Mouse (Mus musculus) midbrain, embryonic 16.5 days (tissue): ENCODE measurements at regions not wholly inside any gene's neighbourhood (a gene's known extent, or its start where the extent isn't known, plus 50 kb on each side); places are given as distances from the start of the nearest gene placed in this dataset.
A peak's percentile ranks its signal among the peaks of the same experiment; 100 is the strongest.

Experiments
- ATAC-seq: fragments of 200-750 bp; cut with Nextera tagmentation; 2 replicates; pipeline ENCODE4 v1.8.0; 2017; ENCODE audit warnings: moderate TSS enrichment
- H3K27ac ChIP-seq: fragments of 300-500 bp; sonication (generic); 2 replicates; pipeline ENCODE4 v1.5.1; 2014; ENCODE audit warnings: mild to moderate bottlenecking, low read length, mixed read lengths
- H3K27me3 ChIP-seq: fragments of 300-500 bp; sonication (generic); 2 replicates; pipeline ENCODE4 v1.6.1; 2014; ENCODE audit warnings: low read depth, low read length, mixed read lengths; ENCODE audit not compliant: control insufficient read depth, insufficient read depth
- H3K36me3 ChIP-seq: fragments of 300-500 bp; sonication (generic); 2 replicates; pipeline ENCODE4 v1.6.1; 2014; ENCODE audit warnings: mild to moderate bottlenecking, low read length, moderate library complexity, mixed read lengths; ENCODE audit not compliant: control insufficient read depth, insufficient read depth
- H3K4me1 ChIP-seq: fragments of 300-500 bp; sonication (generic); 2 replicates; pipeline ENCODE4 v1.6.1; 2014; ENCODE audit warnings: mild to moderate bottlenecking, low read length, mixed read lengths; ENCODE audit not compliant: control insufficient read depth, insufficient read depth
- H3K4me2 ChIP-seq: fragments of 300-500 bp; sonication (generic); 2 replicates; pipeline ENCODE4 v1.6.1; 2014; ENCODE audit warnings: mild to moderate bottlenecking, low read length, mixed read lengths
- H3K4me3 ChIP-seq: fragments of 300-500 bp; sonication (generic); 2 replicates; pipeline ENCODE4 v1.5.1; 2014; ENCODE audit warnings: low read depth, mild to moderate bottlenecking, low read length, moderate library complexity, mixed read lengths
- H3K9ac ChIP-seq: fragments of 300-500 bp; sonication (generic); 2 replicates; pipeline ENCODE4 v1.6.1; 2014; ENCODE audit warnings: low read depth, low read length, mixed read lengths
- H3K9me3 ChIP-seq: fragments of 300-500 bp; sonication (generic); replicated peaks from 2 replicates; pipeline ENCODE4 v1.6.1; 2014; ENCODE audit warnings: mild to moderate bottlenecking, low read length, mixed read lengths; ENCODE audit not compliant: control insufficient read depth, poor library complexity, severe bottlenecking
- WGBS: fragments of 180-500 bp; shearing (Covaris S2); extraction: QIAGEN DNeasy Blood & Tissue Kit; methylation state at CpG from one replicate; pipeline ENCODE4 v1.1.7; 2014; 5-methylcytosine and 5-hydroxymethylcytosine counted together

GRCm38 (mm10) chr3:52787964-52788760 is 228.9 kb downstream of the Cog6 start:
- no peak overlapping the region for H3K4me2 ChIP-seq
- H3K27ac ChIP-seq = no peak overlapping the region
- H3K4me3 ChIP-seq = no peak overlapping the region
- H3K9ac ChIP-seq = no peak overlapping the region
- WGBS = 94% methylated on average over 10 of the region's 10 CpGs
- no peaks in the 10 kb centered on the region for H3K9me3 ChIP-seq
- ATAC-seq = no peak
- no peaks in the 10 kb centered on the region for H3K27me3 ChIP-seq
- H3K4me1 ChIP-seq = peaks cover 2% of the 10 kb centered on the region; the same call in 1 of the 2 replicates
- H3K36me3 ChIP-seq = no peaks in the 10 kb centered on the region

DNA sequence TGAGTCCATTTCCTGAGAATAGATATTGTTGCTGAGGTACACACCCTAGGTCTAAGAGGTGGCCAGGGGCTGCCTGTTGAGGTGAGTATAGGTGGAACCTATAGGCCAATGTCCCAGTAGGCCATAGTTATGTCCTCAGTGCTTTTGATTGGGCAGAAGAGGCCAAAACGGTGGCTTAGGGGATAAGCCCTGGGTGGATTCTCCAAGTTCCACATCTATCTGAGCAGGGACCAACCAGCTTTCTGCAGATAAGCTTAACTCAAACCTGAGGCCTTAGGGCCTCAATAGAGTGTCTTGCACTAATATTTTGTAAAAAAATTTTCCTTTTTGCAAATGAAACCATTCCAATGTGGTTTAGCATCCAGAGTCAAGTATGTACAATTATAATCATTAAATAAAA is 231.4 kb downstream of the Cog6 start:
- peaks cover 2% of the 10 kb centered on the region; the same call in 1 of the 2 replicates for H3K4me1 ChIP-seq
- WGBS = 63% methylated on average over 1 of the region's 1 CpGs

DNA sequence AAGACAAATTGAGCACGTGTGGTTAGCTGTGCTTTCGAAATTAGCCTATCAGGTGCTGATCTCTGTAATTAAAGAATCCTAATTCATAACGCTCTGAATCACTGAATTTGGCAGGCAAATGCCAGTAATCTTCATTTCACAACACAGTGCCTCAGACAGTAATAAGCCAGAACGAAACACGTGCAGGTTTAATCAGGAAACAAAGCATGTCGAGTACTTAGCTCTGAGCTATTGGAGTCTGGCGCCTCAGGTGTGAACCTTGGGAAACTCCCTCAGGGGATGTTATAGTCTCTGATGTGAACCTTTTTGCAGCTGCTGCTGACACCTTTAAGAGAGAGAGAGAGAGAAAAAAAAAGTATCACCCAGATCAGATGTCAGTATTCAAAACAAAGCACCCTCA is 232.6 kb downstream of the Cog6 start:
- Histone ChIP-seq H3K36me3 (no peaks in the 10 kb centered on the region), H3K4me2 (no peak overlapping the region), H3K9me3 (no peaks in the 10 kb centered on the region), H3K4me1 (peaks cover 2% of the 10 kb centered on the region; the same call in 1 of the 2 replicates), H3K9ac (no peak overlapping the region), H3K27me3 (no peaks in the 10 kb centered on the region), H3K4me3 (no peak overlapping the region), H3K27ac (no peak overlapping the region)
- WGBS = 58% methylated on average over 7 of the region's 7 CpGs
- ATAC-seq = peak; percentile 56; the same call in 1 of the 2 replicates

More for the DNA sequence above, 231.4 kb downstream of the Cog6 start:
- H3K4me2 ChIP-seq = no peak overlapping the region
- no peaks in the 10 kb centered on the region for H3K9me3 ChIP-seq
- no peaks in the 10 kb centered on the region for H3K27me3 ChIP-seq
- H3K9ac ChIP-seq = no peak overlapping the region
- H3K36me3 ChIP-seq = no peaks in the 10 kb centered on the region
- H3K4me3 ChIP-seq = no peak overlapping the region
- no peak overlapping the region for H3K27ac ChIP-seq
- ATAC-seq = no peak

DNA sequence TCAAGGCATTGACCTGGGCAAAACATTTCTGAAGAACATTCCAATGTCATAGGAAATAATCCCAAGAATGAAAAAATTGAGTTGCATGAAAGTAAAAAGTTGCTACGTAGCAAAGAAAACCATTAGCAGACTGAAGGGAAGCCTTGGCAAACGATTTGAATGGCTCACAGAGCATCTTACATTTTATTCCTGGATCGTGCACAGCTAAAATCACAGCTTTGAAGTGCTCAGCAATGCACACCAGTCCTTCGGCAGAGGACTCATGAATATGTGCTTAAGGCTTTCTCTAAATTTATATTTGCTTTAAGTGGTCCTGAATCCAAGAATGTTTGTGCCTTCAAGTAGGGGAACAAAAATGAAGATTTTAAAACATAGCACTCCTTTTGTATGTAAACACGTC is 234.5 kb downstream of the Cog6 start:
- Histone ChIP-seq H3K9me3 (no peaks in the 10 kb centered on the region), H3K27ac (no peak overlapping the region), H3K4me2 (no peak overlapping the region), H3K27me3 (no peaks in the 10 kb centered on the region), H3K9ac (no peak overlapping the region), H3K4me1 (peaks cover 2% of the 10 kb centered on the region; the same call in 1 of the 2 replicates), H3K4me3 (no peak overlapping the region), H3K36me3 (no peaks in the 10 kb centered on the region)
- WGBS = 77% methylated on average over 5 of the region's 5 CpGs
- no peak for ATAC-seq

- Histone ChIP-seq H3K36me3 (no peaks in the 10 kb centered on the region), H3K4me2 (no peak overlapping the region), H3K9me3 (no peaks in the 10 kb centered on the region), H3K9ac (no peak overlapping the region), H3K27me3 (no peaks in the 10 kb centered on the region), H3K4me1 (peaks cover 2% of the 10 kb centered on the region; the same call in 1 of the 2 replicates), H3K4me3 (no peak overlapping the region), H3K27ac (no peak overlapping the region)
- WGBS = 80% methylated on average over 3 of the region's 3 CpGs
- no peak for ATAC-seq
Observed at GRCm38 (mm10) chr3:52781521-52781920, 235.5 kb downstream of the Cog6 start.

DNA sequence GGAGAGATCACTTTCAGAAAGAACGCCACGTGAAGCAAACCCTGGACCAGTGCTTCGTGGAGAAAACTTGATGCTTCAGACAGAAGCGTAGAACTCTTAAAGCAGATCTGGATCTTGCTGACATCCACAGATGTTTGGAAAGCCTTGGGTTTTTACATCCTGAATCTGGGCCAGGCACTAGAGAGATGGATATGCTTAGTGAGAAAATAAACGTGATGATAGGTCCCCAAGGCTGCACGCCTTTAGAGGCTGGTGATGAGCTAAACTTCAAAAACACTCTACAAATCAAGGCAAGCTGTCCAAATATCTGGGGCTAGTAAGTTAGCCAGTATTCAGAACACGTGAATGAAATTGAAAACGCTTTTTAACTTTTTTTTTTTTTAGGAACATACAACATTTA is 236.7 kb downstream of the Cog6 start:
- 88% methylated on average over 8 of the region's 8 CpGs for WGBS
- Histone ChIP-seq H3K27ac (no peak overlapping the region), H3K36me3 (no peaks in the 10 kb centered on the region), H3K9me3 (no peaks in the 10 kb centered on the region), H3K9ac (no peak overlapping the region), H3K27me3 (no peaks in the 10 kb centered on the region), H3K4me3 (no peak overlapping the region), H3K4me2 (no peak overlapping the region), H3K4me1 (peaks cover 4% of the 10 kb centered on the region; the same call in 1 of the 2 replicates)
- no peak for ATAC-seq

DNA sequence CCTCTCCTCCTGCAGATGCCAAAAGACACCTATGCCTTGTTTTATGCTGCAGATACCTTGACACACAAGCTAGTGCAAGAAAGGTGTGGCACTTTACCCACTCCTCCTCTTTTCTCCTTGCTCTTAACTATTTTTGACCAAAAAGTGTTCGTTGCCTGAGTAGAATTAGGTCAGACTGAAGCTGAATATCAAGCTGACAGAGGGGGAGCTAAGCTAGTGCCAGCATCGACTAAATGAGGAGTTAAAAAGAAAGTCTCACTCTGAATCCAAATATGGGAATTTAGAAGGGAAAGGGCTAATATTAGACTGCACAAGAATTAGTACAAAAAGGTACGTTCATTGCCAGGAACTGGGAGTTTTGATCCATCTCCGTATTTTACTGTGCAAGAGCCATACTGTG is 241.2 kb downstream of the Cog6 start:
- no peak for ATAC-seq
- H3K4me3 ChIP-seq = no peak overlapping the region
- H3K27ac ChIP-seq = no peak overlapping the region
- no peak overlapping the region for H3K4me2 ChIP-seq
- H3K4me1 ChIP-seq = peaks cover 5% of the 10 kb centered on the region; the same call in 1 of the 2 replicates
- no peaks in the 10 kb centered on the region for H3K27me3 ChIP-seq
- WGBS = 74% methylated on average over 4 of the region's 4 CpGs
- H3K9me3 ChIP-seq = no peaks in the 10 kb centered on the region
- H3K9ac ChIP-seq = no peak overlapping the region
- no peaks in the 10 kb centered on the region for H3K36me3 ChIP-seq

GRCm38 (mm10) chr3:52775156-52775555 is 241.9 kb downstream of the Cog6 start:
- H3K4me2 ChIP-seq = no peak overlapping the region
- 54% methylated on average over 7 of the region's 7 CpGs for WGBS

DNA sequence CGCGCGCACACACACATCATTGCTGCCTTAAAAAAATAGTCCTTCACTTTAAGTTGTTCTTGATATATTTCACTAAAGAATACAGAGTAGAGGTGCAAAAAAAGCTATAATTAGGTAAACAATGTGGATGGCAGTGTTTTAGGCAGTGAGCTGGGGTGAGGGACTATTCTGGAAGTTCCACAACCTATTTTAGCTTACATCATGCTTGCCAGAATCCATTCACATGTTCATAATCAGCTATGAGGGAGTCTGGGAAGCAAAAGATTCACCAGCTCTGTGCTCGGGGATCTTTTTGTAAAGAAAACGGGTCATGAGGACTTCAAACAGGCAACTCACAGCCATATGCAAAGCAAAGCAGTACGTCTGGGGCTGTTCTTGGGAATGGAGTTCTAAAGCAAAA is 242.3 kb downstream of the Cog6 start:
- H3K9me3 ChIP-seq = no peaks in the 10 kb centered on the region
- ATAC-seq = no peak

More at GRCm38 (mm10) chr3:52775156-52775555, 241.9 kb downstream of the Cog6 start:
- Histone ChIP-seq H3K27me3 (no peaks in the 10 kb centered on the region), H3K4me1 (peaks cover 5% of the 10 kb centered on the region; the same call in 1 of the 2 replicates), H3K9me3 (no peaks in the 10 kb centered on the region), H3K4me3 (no peak overlapping the region), H3K9ac (no peak overlapping the region), H3K27ac (no peak overlapping the region), H3K36me3 (no peaks in the 10 kb centered on the region)
- no peak for ATAC-seq

More for the DNA sequence above, 242.3 kb downstream of the Cog6 start:
- H3K4me3 ChIP-seq = no peak overlapping the region
- no peaks in the 10 kb centered on the region for H3K36me3 ChIP-seq
- H3K4me2 ChIP-seq = no peak overlapping the region
- peaks cover 5% of the 10 kb centered on the region; the same call in 1 of the 2 replicates for H3K4me1 ChIP-seq
- no peak overlapping the region for H3K9ac ChIP-seq
- H3K27me3 ChIP-seq = no peaks in the 10 kb centered on the region
- no peak overlapping the region for H3K27ac ChIP-seq
- WGBS = 78% methylated on average over 6 of the region's 6 CpGs
